Comparison of ENCODE assay signal across 8 mouse cellular contexts in genomic region chr1:86502221-86503048, GRCm38 (mm10). TPM values are rescaled to one million over a fixed set of nuclear protein-coding genes. Genes with fewer than 3 reads are reported as not detected.
DNase-seq lines count a peak whose midpoint lies in the region; ATAC-seq and TF ChIP-seq lines count a peak whose summit lies in the region.

No protein-coding gene starts in this region.

- H3K4me1 ChIP-seq in lung, embryonic 14.5 days (ENCODE audit: insufficient read depth): peaks cover 21% of the 10 kb centered on the region
- peaks cover 77% of the 10 kb centered on the region for H3K4me1 ChIP-seq in limb, embryonic 10.5 days
- H3K4me1 ChIP-seq in stomach, embryonic 16.5 days (ENCODE audit: control insufficient read depth, insufficient read depth, low read length): peaks cover 66% of the 10 kb centered on the region

- H3K27me3 ChIP-seq in lung, embryonic 14.5 days (ENCODE audit: insufficient read depth, low read length): no peaks in the 10 kb centered on the region
- H3K27me3 ChIP-seq in limb, embryonic 10.5 days (ENCODE audit: low read depth, poor library complexity, severe bottlenecking): no peaks in the 10 kb centered on the region
- H3K27me3 ChIP-seq in stomach, embryonic 16.5 days (ENCODE audit: control insufficient read depth, insufficient read depth, low read length): no peaks in the 10 kb centered on the region

- H3K36me3 ChIP-seq in lung, embryonic 14.5 days (ENCODE audit: insufficient read depth): no peaks in the 10 kb centered on the region
- no peaks in the 10 kb centered on the region for H3K36me3 ChIP-seq in limb, embryonic 10.5 days
- no peaks in the 10 kb centered on the region for H3K36me3 ChIP-seq in stomach, embryonic 16.5 days (ENCODE audit: control insufficient read depth, insufficient read depth, low read length)

- 26% methylated on average over 16 of the region's 17 CpGs for WGBS in lung, embryonic 14.5 days
- WGBS in limb, embryonic 10.5 days: 12% methylated on average over 15 of the region's 17 CpGs
- 24% methylated on average over 16 of the region's 17 CpGs for WGBS in stomach, embryonic 16.5 days

- ATAC-seq in CD4-positive, CD25-positive, alpha-beta regulatory T cell, adult 4 months: no peak
- ATAC-seq in lung, embryonic 14.5 days (ENCODE audit: insufficient read depth): no peak
- ATAC-seq in stomach, embryonic 16.5 days (ENCODE audit: insufficient read depth, low FRiP score): no peak

- H3K27ac ChIP-seq in lung, embryonic 14.5 days (ENCODE audit: low read depth): peak overlapping the region; percentile 99
- peak overlapping the region; percentile 99 for H3K27ac ChIP-seq in limb, embryonic 10.5 days
- peak overlapping the region; percentile 99 for H3K27ac ChIP-seq in stomach, embryonic 16.5 days (ENCODE audit: low read length)

- no peak overlapping the region for H3K4me3 ChIP-seq in lung, embryonic 14.5 days (ENCODE audit: low read depth, low read length)
- peak overlapping the region; percentile 33 for H3K4me3 ChIP-seq in limb, embryonic 10.5 days
- no peak overlapping the region for H3K4me3 ChIP-seq in stomach, embryonic 16.5 days (replicated peaks; ENCODE audit: low read length)

- H3K4me2 ChIP-seq in lung, embryonic 14.5 days: peak overlapping the region; percentile 81
- peak overlapping the region; percentile 80 for H3K4me2 ChIP-seq in stomach, embryonic 16.5 days (ENCODE audit: low read depth, low read length)

- DNase-seq in CD4-positive, CD25-positive, alpha-beta regulatory T cell, adult 2 months (ENCODE audit: low read depth, low spot score): peak; percentile 48
- DNase-seq in lung, embryonic 14.5 days: peak; percentile 19
- no peak for DNase-seq in lung, adult 18-20 months
- DNase-seq in limb, embryonic 10.5 days (ENCODE audit: low spot score): peak; percentile 67
- DNase-seq in natural killer cell, adult 2 months (ENCODE audit: low spot score in 2 of 2): no peak
- no peak for DNase-seq in layer of hippocampus, adult 18-20 months (ENCODE audit: low spot score in 2 of 2)

- H3K9ac ChIP-seq in lung, embryonic 14.5 days: no peak overlapping the region; the same call in 1 of the 2 replicates
- H3K9ac ChIP-seq in stomach, embryonic 16.5 days (ENCODE audit: low read length): peak overlapping the region; percentile 65

- no peak for TF ChIP-seq CTCF in lung, embryonic 14.5 days (IDR thresholded peaks at IDR 0.05; ENCODE audit: low read depth)

- H3K9me3 ChIP-seq in lung, embryonic 14.5 days (ENCODE audit: low read depth, low read length): no peaks in the 10 kb centered on the region
- no peaks in the 10 kb centered on the region for H3K9me3 ChIP-seq in limb, embryonic 10.5 days (replicated peaks)
- H3K9me3 ChIP-seq in stomach, embryonic 16.5 days (replicated peaks; ENCODE audit: control insufficient read depth, low read length): no peaks in the 10 kb centered on the region

RNA-seq across cellular contexts. Expression of gene Ptma, which starts 24.1 kb away (rescaled TPM):
- 1,000 to 10,000 TPM; 2,790 to 2,877 TPM for polyA plus RNA-seq in CD4-positive, CD25-positive, alpha-beta regulatory T cell, adult 4 months (2017; shearing (Covaris generic))
- polyA plus RNA-seq in lung, embryonic 14.5 days (2014; fragmentation: Nextera tagmentation; extraction: Ambion mirVana): 3,453 and 3,547 TPM in 2 replicates
- 3,283 and 3,422 TPM in 2 replicates for polyA plus RNA-seq in limb, embryonic 10.5 days (2016; fragmentation: Nextera tagmentation; extraction: Ambion mirVana)
- polyA plus RNA-seq in stomach, embryonic 16.5 days (2015; fragmentation: Nextera tagmentation; extraction: Ambion mirVana): 1,914 and 2,170 TPM in 2 replicates
- total RNA-seq in layer of hippocampus, adult 18-20 months (2021): 100 to 1,000 TPM; 470 to 490 TPM

Comparison
In these comparisons a context has a peak if more than half of its experiments do, and no peak if none do; other contexts are left out.
1. DNase-seq: peak in CD4-positive, CD25-positive, alpha-beta regulatory T cell, adult 2 months (single experiment), lung, embryonic 14.5 days (single experiment) and limb, embryonic 10.5 days (single experiment); none in lung, adult 18-20 months (0 of 2), natural killer cell, adult 2 months (0 of 2) and layer of hippocampus, adult 18-20 months (0 of 2).
2. Peak in every context shown above with its lines, with median percentiles within 50 percentile points of each other: H3K27ac ChIP-seq.